Mouse (Mus musculus) adrenal gland, postnatal 36 days (tissue): ENCODE measurements around the gene Slc9a6. TPM values are rescaled to one million over a fixed set of nuclear protein-coding genes. Genes with fewer than 3 reads are reported as not detected.

Experiments
- microRNA-seq: library from miRNA; unstranded; fragments of <30 nt; microRNA quantifications from one replicate; pipeline ENCODE4 v1.2.0, GENCODE M21; 2021
- total RNA-seq, 2 experiments: library from RNA; stranded (reverse); gene quantifications; 2 replicates each; pipeline ENCODE4 v1.2.3; 2021

Slc9a6 gene
- total RNA-seq, 2 experiments from 2014 or later, result 32.4 to 34.6 TPM

Small RNA genes lying within 50 kb of the gene (microRNA-seq; reads per million reads assigned to microRNA genes)
- gene Mir5116, result 1.7 reads per million

Other genes starting within 250 kb of the Slc9a6 start
- under 1 TPM; 0.40 to 0.83 TPM for gene Smim10l2a, start 235.2 kb upstream of the Slc9a6 start, total RNA-seq
- gene Gm2174, start 161.8 kb upstream of the Slc9a6 start, total RNA-seq, result not detected
- 10 to 100 TPM; 22.9 to 25.5 TPM for gene Ints6l, start 154.9 kb upstream of the Slc9a6 start, total RNA-seq
- not detected for gene Gm10477, start 85.0 kb upstream of the Slc9a6 start, total RNA-seq
- gene Gm648, start 60.2 kb upstream of the Slc9a6 start, total RNA-seq, result not detected
- gene Mmgt1, start 11.7 kb upstream of the Slc9a6 start, total RNA-seq, result 10 to 100 TPM; 30.3 to 32.1 TPM
- gene Fhl1, start 122.0 kb downstream of the Slc9a6 start, total RNA-seq, result 10 to 100 TPM; 37.4 to 73.8 TPM
- gene Map7d3, start 212.6 kb downstream of the Slc9a6 start, total RNA-seq, result 1 to 10 TPM; 1.4 to 2.6 TPM